In the genomic region with DNA sequence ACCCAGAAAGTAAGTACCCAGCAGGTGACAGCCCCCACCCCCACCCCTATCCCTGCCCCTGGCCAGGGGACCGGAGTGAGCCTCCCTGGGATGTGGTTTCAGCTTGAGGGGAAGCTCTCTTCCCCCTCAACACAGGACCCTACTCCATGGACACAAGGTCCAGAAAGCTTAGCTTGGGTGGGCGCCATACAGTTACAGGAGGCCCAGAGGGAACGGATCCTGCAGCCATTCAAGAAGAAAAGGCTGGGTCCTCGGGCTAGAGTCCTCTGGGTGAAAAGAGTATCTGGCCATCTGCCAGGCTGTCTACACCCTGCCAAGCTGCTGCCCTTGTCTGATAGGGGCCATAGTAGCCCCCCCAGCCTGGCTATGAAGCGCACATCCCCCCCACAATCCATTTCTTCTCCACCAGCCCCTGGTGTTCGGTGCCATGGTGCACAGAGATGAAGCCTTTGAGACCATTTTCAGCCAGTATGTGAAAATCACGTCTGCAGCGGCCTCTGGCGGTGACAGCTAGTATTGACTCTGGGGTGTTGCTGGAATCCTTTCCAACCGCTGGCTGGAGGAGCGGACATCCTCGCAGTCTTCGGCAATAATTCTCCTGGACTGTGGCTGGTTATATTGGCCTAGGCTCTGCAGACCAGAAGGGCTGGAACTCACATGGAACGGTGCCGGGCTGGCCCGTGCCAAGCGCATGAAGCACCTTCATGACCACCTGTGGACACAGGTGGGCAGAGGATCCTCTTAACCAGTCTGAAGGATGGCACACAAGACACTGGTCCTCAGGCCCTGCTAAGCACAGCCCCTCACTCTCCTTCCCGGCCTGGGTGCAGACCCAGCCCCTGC, we compare ENCODE assay signal across 8 mouse cellular contexts. TPM values are rescaled to one million over a fixed set of nuclear protein-coding genes. Genes with fewer than 3 reads are reported as not detected.
DNase-seq lines count a peak whose midpoint lies in the region; ATAC-seq lines count a peak whose summit lies in the region.

No protein-coding gene starts in this region.

- peak; percentile 65 for DNase-seq in T-cell, adult 2 months (ENCODE audit: low spot score)
- peak; percentile 79 for DNase-seq in cerebellum, adult 9-11 months
- peak; percentile 76 to 91 for DNase-seq in frontal cortex, postnatal 14 days (ENCODE audit: low spot score in 2 of 2)
- DNase-seq in hindlimb bud, embryonic 11.5 days (ENCODE audit: extremely low spot score, low read depth, low spot score) = peak; percentile 57
- DNase-seq in left cerebral cortex, adult 18-20 months (ENCODE audit: low spot score in 2 of 2) = peak; percentile 89 to 94
- peak; percentile 89 to 94 for DNase-seq in right cerebral cortex, postnatal 10 days (ENCODE audit: low spot score in 2 of 2)
- DNase-seq in urinary bladder, postnatal 25 days (ENCODE audit: low spot score) = peak; percentile 81

- peak; percentile 73 for ATAC-seq in megakaryocyte-erythroid progenitor cell, adult 5-6 weeks (replicated peaks; ENCODE audit: low FRiP score, low TSS enrichment, poor library complexity, severe bottlenecking)

RNA-seq across cellular contexts. Expression of a gene that starts 50.8 kb away (rescaled TPM):
- 10 to 100 TPM; 57.3 to 58.8 TPM for total RNA-seq in left cerebral cortex, adult 18-20 months (2021)
- 5.6 and 7.1 TPM in 2 replicates for total RNA-seq in megakaryocyte-erythroid progenitor cell, adult 5-6 weeks (2014; fragmentation: Nextera tagmentation)
- total RNA-seq in megakaryocyte-erythroid progenitor cell, adult 5-6 weeks (2017) = 3.5 and 6.1 TPM in 2 replicates

Comparison
In these comparisons a context has a peak if more than half of its experiments do, and no peak if none do; other contexts are left out.
1. Peak in every context shown above with its lines: DNase-seq and ATAC-seq.
2. RNA of a gene that starts 50.8 kb away (total RNA-seq): 57.3 to 58.8 TPM in left cerebral cortex, adult 18-20 months; 3.5 to 7.1 TPM in megakaryocyte-erythroid progenitor cell, adult 5-6 weeks; every median in the first group is over 4 times any median in the second.